Mouse (Mus musculus) kidney, adult 2 months (tissue): Measurements from ENCODE around the gene Dnase2b.

Source experiments
- CTCF ChIP-seq: fragments of 200-500 bp; conservative IDR thresholded peaks from 2 replicates; pipeline ENCODE4 v1.5.1; 2011; ENCODE audit warnings: low read depth, mild to moderate bottlenecking, control low read depth, low read length, moderate library complexity, mixed read lengths; ENCODE audit not compliant: insufficient read depth, insufficient read length
- POLR2A ChIP-seq: fragments of 200-500 bp; IDR thresholded peaks from one replicate; pipeline ENCODE4 v1.6.1; 2011; ENCODE audit warnings: low read depth, low read length, control low read depth

GRCm38 (mm10) chr3:146650716-146651115 lies 35.3 kb upstream of the Dnase2b start:
- TF ChIP-seq POLR2A, result no peak
- TF ChIP-seq CTCF, result no peak
